Mouse (Mus musculus) adrenal gland, adult 8-10 months (tissue): Measurements from ENCODE around the gene Olfr907. TPM values are rescaled to one million over a fixed set of nuclear protein-coding genes. Genes with fewer than 3 reads are reported as not detected.

Experiments used
- DNase-seq: peaks from one replicate; pipeline ENCODE4 v3.0.0; 2022
- total RNA-seq, 4 experiments: library from RNA; stranded (reverse); gene quantifications; 2 replicates each; pipeline ENCODE4 v1.2.4; 2022

The Olfr907 gene
- total RNA-seq: not detected

DNA sequence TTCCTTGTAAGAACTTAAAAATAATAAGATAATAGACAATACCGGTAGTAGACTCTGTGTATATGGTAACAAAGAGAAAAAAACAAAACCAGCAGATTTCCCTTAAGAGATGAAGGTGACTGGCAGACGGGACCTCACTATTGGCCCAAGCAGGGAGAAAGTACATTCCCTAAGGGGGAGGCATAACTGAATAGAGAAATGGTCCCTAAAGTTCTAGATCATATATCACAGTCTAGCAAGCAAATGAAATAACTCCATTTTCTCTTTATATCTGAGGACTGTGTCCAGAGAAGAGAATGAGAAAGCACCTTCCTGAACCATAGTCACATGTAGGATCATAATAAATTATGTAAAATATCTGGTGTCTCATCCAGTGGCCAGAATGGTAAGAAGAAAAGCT is at the start of gene Olfr907:
Gene Olfr907 (plus strand): TSS at position 301 of the 400 bp plus-strand sequence.
- no peak for DNase-seq

GRCm38 (mm10) chr9:38447352-38447751 is 48.2 kb upstream of the Olfr907 start, which contains the start of gene Olfr902:
Olfr902 (plus strand) TSS chr9:38447652.
- no peak for DNase-seq

DNA sequence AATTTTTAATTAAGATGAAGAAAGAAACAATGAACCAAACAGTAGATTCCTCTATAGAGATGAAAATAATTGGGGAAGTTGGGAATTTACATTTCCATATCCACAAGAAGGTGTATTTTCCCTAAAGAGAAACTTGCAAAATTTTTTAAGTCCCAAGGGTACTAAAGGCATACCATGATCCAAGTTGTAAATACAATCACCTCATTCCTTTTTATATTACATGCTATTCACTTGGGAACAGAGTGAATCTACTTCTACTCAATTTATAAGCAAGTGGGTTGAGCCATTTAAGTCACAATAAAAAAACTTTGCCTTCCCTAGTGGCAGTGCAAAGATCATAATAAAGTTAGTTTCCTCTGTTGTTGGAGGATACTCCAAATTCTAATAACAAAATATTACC is 32.8 kb upstream of the Olfr907 start, which contains the start of gene Olfr904:
Gene Olfr904 (plus strand): TSS at position 301 of the 400 bp plus-strand sequence.
- no peak for DNase-seq

DNA sequence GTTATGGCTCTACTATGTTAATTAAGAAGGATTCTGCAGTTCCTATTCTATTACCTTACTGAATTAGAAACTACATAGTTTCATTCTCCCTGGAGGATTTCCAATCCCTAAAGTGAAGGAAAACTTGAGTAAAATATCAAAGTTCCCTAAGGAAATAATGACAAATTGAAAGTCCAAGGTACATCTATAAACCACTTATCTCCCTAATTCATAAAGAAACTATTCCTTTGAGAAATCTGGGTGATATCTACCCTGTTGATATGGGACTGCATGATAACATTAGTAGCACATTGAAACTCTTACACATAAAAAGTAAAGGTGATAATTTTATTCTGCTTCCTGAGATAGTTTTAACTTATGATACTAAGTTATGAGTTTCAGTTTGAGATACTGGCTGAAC is 24.8 kb upstream of the Olfr907 start, which contains the start of gene Olfr905:
Gene Olfr905 (plus strand): TSS at position 301 of the 400 bp plus-strand sequence.
- DNase-seq: no peak

- DNase-seq: no peak
Observed at GRCm38 (mm10) chr9:38486785-38487184, 8.8 kb upstream of the Olfr907 start, which contains the start of gene Olfr906. Olfr906 (plus strand) TSS chr9:38487085.

DNA sequence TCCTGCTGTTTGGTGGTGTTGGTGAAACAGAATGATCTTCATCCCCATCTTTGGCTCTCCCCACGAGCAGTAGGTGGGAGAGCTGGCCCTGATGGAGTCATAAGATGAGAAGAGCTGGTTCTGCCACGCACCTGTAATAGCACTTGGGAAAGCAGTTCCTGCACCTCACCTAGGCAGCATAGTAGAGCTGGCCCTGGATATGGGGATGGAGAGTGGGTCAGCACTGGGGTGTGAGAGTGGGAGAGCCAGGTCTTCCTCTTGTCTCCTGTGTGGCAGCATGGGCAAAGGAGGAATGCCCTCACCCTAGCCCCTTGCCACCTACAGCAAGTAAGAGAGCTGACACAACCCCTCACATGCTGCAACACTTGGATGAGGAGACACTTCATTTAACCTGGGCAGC is 16.8 kb downstream of the Olfr907 start:
- no peak for DNase-seq

DNA sequence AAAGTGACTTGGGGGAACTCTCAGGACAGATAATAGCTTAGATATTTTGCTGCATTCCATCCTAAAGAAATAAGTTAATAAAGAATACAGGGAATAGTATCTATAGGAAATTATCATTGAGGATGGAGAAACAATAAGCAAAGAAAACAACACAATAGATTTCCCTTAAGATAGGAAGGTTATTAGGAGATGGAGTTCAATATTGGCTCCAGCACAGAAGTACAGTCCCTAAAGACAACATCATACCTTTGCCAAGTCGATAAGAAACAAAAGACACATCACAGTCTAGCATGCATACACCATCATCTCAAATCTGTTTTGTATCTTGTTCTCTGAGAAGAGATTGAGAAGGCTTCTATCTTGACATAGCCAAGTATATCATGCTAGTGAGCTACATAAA is 25.7 kb downstream of the Olfr907 start, which contains the start of gene Olfr911-ps1:
Gene Olfr911-ps1 (plus strand): TSS at position 301 of the 400 bp plus-strand sequence.
- DNase-seq: no peak

- DNase-seq: no peak
Observed at GRCm38 (mm10) chr9:38537549-38537948, 41.9 kb downstream of the Olfr907 start, which contains the start of gene Olfr910. Olfr910 (plus strand) TSS chr9:38537849.

Other genes with a start within 250 kb of the Olfr907 start
- gene Olfr143, start 243.0 kb upstream of the Olfr907 start, total RNA-seq: not detected
- gene Olfr895, start 227.9 kb upstream of the Olfr907 start, total RNA-seq: not detected
- gene Olfr896-ps1, start 204.7 kb upstream of the Olfr907 start, total RNA-seq: not detected
- gene Olfr25, start 166.7 kb upstream of the Olfr907 start, total RNA-seq: not detected
- gene Olfr898, start 147.4 kb upstream of the Olfr907 start, total RNA-seq: not detected
- gene Olfr250, start 128.9 kb upstream of the Olfr907 start, total RNA-seq: not detected
- not detected for gene Olfr251, start 118.7 kb upstream of the Olfr907 start, total RNA-seq
- gene Olfr147, start 94.1 kb upstream of the Olfr907 start, total RNA-seq: not detected
- gene Olfr901, start 66.3 kb upstream of the Olfr907 start, total RNA-seq: not detected
- gene Olfr902, start 48.1 kb upstream of the Olfr907 start, total RNA-seq: not detected
- not detected for gene Olfr904, start 32.7 kb upstream of the Olfr907 start, total RNA-seq
- gene Olfr905, start 24.7 kb upstream of the Olfr907 start, total RNA-seq: under 1 TPM in 1 of 4 experiments, not detected in 3; 0.06 TPM
- not detected for gene Olfr906, start 8.7 kb upstream of the Olfr907 start, total RNA-seq
- gene Olfr911-ps1, start 25.8 kb downstream of the Olfr907 start, total RNA-seq: not detected
- not detected for gene Olfr910, start 42.0 kb downstream of the Olfr907 start, total RNA-seq
- not detected for gene Olfr912, start 84.4 kb downstream of the Olfr907 start, total RNA-seq
- not detected for gene Olfr913, start 97.0 kb downstream of the Olfr907 start, total RNA-seq
- gene Olfr914, start 109.3 kb downstream of the Olfr907 start, total RNA-seq: not detected
- gene Olfr916, start 164.1 kb downstream of the Olfr907 start, total RNA-seq: not detected
- gene Olfr917, start 170.0 kb downstream of the Olfr907 start, total RNA-seq: not detected
- not detected for gene Olfr918, start 178.8 kb downstream of the Olfr907 start, total RNA-seq
- not detected for gene Olfr919, start 207.9 kb downstream of the Olfr907 start, total RNA-seq
- gene Vwa5a, start 222.5 kb downstream of the Olfr907 start, total RNA-seq: 10 to 100 TPM; 50.5 to 75.2 (median 60.9) TPM